ENCODE assay signal across 8 mouse cellular contexts in the genomic region with DNA sequence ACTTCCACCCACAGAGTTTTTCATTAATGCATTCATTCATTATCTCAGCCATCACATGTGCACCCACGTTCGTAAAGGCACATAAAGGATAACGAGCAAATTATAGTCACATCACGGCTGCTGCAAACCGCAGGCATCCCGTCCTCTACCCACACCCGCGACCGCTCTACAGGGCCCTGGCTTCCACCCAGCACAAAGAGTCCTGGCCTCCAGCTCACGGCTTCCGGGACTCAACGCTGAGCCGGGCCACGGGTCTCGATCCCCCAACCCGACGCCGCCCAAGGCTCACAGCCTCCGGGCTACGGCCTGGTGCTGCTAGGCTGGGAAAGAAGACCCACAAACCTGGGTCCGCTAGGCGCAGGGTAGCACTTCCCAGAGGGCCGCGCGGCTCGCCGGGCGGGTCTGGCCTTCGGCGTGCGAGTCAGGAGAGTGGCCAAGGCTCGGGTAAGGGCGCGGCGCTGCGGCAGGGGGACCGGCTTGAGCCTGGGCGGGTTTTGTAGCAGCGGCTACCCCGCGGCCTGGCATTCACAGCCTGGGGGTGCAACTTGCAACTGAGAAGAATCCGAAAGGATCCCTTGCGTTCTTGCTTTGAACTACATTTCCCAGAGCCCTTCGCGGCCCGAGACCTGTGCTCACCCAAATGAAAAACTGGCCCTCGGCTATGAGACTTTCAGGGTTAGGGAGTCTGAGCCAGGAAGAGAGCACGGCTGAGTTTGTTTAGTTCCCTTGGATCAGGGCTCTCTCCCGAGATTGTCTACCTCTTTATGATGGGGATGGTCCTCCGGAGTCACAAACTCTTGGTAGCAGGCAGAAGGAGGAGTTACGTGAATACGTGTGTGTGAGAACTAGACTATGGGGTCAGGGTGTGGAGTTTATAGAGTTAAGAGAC. TPM values are rescaled to one million over a fixed set of nuclear protein-coding genes. Genes with fewer than 3 reads are reported as not detected.
A peak's percentile ranks its signal among the peaks of the same experiment; 100 is the strongest.
DNase-seq lines count a peak whose midpoint lies in the region; ATAC-seq and TF ChIP-seq lines count a peak whose summit lies in the region.

A gene (minus strand): TSS at position 577 of the 889 bp plus-strand sequence.

- no peaks in the 10 kb centered on the region for H3K79me2 ChIP-seq in CH12.LX (replicated peaks; ENCODE audit: control insufficient read depth, extremely low read depth, insufficient read depth, poor library complexity, severe bottlenecking)

- TF ChIP-seq POLR2A in CH12.LX (IDR thresholded peaks at IDR 0.05; ENCODE audit: low read depth, low read length), result peak; percentile 80

- H3K9me3 ChIP-seq in CH12.LX (replicated peaks; ENCODE audit: low read length), result peaks cover 2% of the 10 kb centered on the region
- no peaks in the 10 kb centered on the region for H3K9me3 ChIP-seq in forebrain, embryonic 11.5 days (ENCODE audit: control insufficient read depth, low read length)
- no peaks in the 10 kb centered on the region for H3K9me3 ChIP-seq in heart, embryonic 16.5 days (replicated peaks; ENCODE audit: control insufficient read depth, low read length)
- no peaks in the 10 kb centered on the region for H3K9me3 ChIP-seq in liver, embryonic 15.5 days (replicated peaks)
- no peaks in the 10 kb centered on the region for H3K9me3 ChIP-seq in neural tube, embryonic 12.5 days

- peak; percentile 94 for ATAC-seq in forebrain, embryonic 11.5 days (replicated peaks; ENCODE audit: low FRiP score)
- ATAC-seq in heart, embryonic 16.5 days (replicated peaks; ENCODE audit: extremely low read depth, insufficient read depth, low FRiP score), result peak; percentile 82
- ATAC-seq in liver, embryonic 15.5 days (ENCODE audit: insufficient read depth), result peak; percentile 92
- ATAC-seq in neural tube, embryonic 12.5 days (ENCODE audit: low FRiP score, low read depth), result peak; percentile 90

- peaks cover 0 to 3% of the 10 kb centered on the region in 2 experiments; a peak in 2 of 4 replicates for H3K4me1 ChIP-seq in CH12.LX (ENCODE audit: control insufficient read depth in 1 of 2, insufficient read depth in 2 of 2)
- 0 out of 2 replicates have a peak, but pooled peaks cover 2% of the 10 kb centered on the region for H3K4me1 ChIP-seq in forebrain, embryonic 11.5 days (replicated peaks; ENCODE audit: control insufficient read depth, insufficient read depth, low read length)
- H3K4me1 ChIP-seq in heart, embryonic 16.5 days (ENCODE audit: control insufficient read depth, insufficient read depth, low read length), result peaks cover 8% of the 10 kb centered on the region
- peaks cover 16% of the 10 kb centered on the region for H3K4me1 ChIP-seq in liver, embryonic 15.5 days (replicated peaks)
- no peaks in the 10 kb centered on the region for H3K4me1 ChIP-seq in neural tube, embryonic 12.5 days

- WGBS in forebrain, embryonic 11.5 days, result 2% methylated on average over 52 of the region's 52 CpGs
- 1% methylated on average over 52 of the region's 52 CpGs for WGBS in heart, embryonic 16.5 days
- 1% methylated on average over 52 of the region's 52 CpGs for WGBS in liver, embryonic 15.5 days (ENCODE audit: insufficient replicate concordance)
- 2% methylated on average over 52 of the region's 52 CpGs for WGBS in neural tube, embryonic 12.5 days

- H3K4me3 ChIP-seq in CH12.LX (replicated peaks in 1 of 3; ENCODE audit: low read depth in 2 of 3, low read length in 2 of 3, poor library complexity in 1 of 3), result peak within 1 kb of the TSS; percentile 63 to 70 (median 69)
- peak within 1 kb of the TSS; percentile 69 for H3K4me3 ChIP-seq in forebrain, embryonic 11.5 days (ENCODE audit: low read depth, low read length)
- peak within 1 kb of the TSS; percentile 70 for H3K4me3 ChIP-seq in heart, embryonic 16.5 days (ENCODE audit: low read length)
- H3K4me3 ChIP-seq in liver, embryonic 15.5 days (replicated peaks), result peak within 1 kb of the TSS; percentile 80
- H3K4me3 ChIP-seq in neural tube, embryonic 12.5 days, result peak within 1 kb of the TSS; percentile 68

- peaks cover 0 to 20% of the 10 kb centered on the region in 2 experiments for H3K36me3 ChIP-seq in CH12.LX (replicated peaks in 1 of 2; ENCODE audit: control insufficient read depth in 1 of 2, insufficient read depth in 1 of 2, low read length in 1 of 2)
- no peaks in the 10 kb centered on the region for H3K36me3 ChIP-seq in forebrain, embryonic 11.5 days (ENCODE audit: control insufficient read depth, insufficient read depth, low read length)
- H3K36me3 ChIP-seq in heart, embryonic 16.5 days (ENCODE audit: control insufficient read depth, insufficient read depth), result no peaks in the 10 kb centered on the region; the same call in 1 of the 2 replicates
- H3K36me3 ChIP-seq in liver, embryonic 15.5 days (replicated peaks), result 0 out of 2 replicates have a peak, but pooled peaks cover 4% of the 10 kb centered on the region
- H3K36me3 ChIP-seq in neural tube, embryonic 12.5 days, result peaks cover 12% of the 10 kb centered on the region; the same call in 1 of the 2 replicates

- H3K27me3 ChIP-seq in CH12.LX (replicated peaks), result no peaks in the 10 kb centered on the region
- no peaks in the 10 kb centered on the region for H3K27me3 ChIP-seq in forebrain, embryonic 11.5 days (ENCODE audit: control insufficient read depth, insufficient read depth, low read length)
- H3K27me3 ChIP-seq in heart, embryonic 16.5 days (ENCODE audit: control insufficient read depth, insufficient read depth, low read length), result no peaks in the 10 kb centered on the region
- no peaks in the 10 kb centered on the region for H3K27me3 ChIP-seq in liver, embryonic 15.5 days
- H3K27me3 ChIP-seq in neural tube, embryonic 12.5 days (replicated peaks), result no peaks in the 10 kb centered on the region

- dilution Hi-C loops in CH12.LX (cut with MboI; ENCODE audit: extremely low pct_ligation_motif_present, extremely low pct_unique_long_range_greater_than_20kb, low sequenced_read_pairs), result no loop called here

- H3K9ac ChIP-seq in CH12.LX (ENCODE audit: insufficient read depth, low read depth), result peak within 1 kb of the TSS; percentile 53
- H3K9ac ChIP-seq in forebrain, embryonic 11.5 days (ENCODE audit: low read length), result peak within 1 kb of the TSS; percentile 94
- H3K9ac ChIP-seq in heart, embryonic 16.5 days (ENCODE audit: low read length), result peak within 1 kb of the TSS; percentile 92
- peak within 1 kb of the TSS; percentile 83 for H3K9ac ChIP-seq in liver, embryonic 15.5 days
- H3K9ac ChIP-seq in neural tube, embryonic 12.5 days, result peak within 1 kb of the TSS; percentile 82

- H3K27ac ChIP-seq in CH12.LX (ENCODE audit: insufficient read depth, low read depth), result peak within 1 kb of the TSS; percentile 61
- peak within 1 kb of the TSS; percentile 91 for H3K27ac ChIP-seq in forebrain, embryonic 11.5 days (ENCODE audit: low read depth, low read length)
- peak within 1 kb of the TSS; percentile 95 for H3K27ac ChIP-seq in heart, embryonic 16.5 days (ENCODE audit: low read length)
- peak within 1 kb of the TSS; percentile 89 for H3K27ac ChIP-seq in liver, embryonic 15.5 days (replicated peaks)
- H3K27ac ChIP-seq in neural tube, embryonic 12.5 days, result peak within 1 kb of the TSS; percentile 72

- peak within 1 kb of the TSS; percentile 69 for H3K4me2 ChIP-seq in CH12.LX (ENCODE audit: insufficient read depth, low read depth, poor library complexity, severe bottlenecking)
- H3K4me2 ChIP-seq in forebrain, embryonic 11.5 days (ENCODE audit: low read depth, low read length, severe bottlenecking), result peak within 1 kb of the TSS; percentile 70
- H3K4me2 ChIP-seq in heart, embryonic 16.5 days (ENCODE audit: low read depth, low read length), result peak within 1 kb of the TSS; percentile 81
- peak within 1 kb of the TSS; percentile 90 for H3K4me2 ChIP-seq in liver, embryonic 15.5 days
- H3K4me2 ChIP-seq in neural tube, embryonic 12.5 days (replicated peaks), result peak within 1 kb of the TSS; percentile 66

- no peak for TF ChIP-seq CTCF in CH12.LX (conservative IDR thresholded peaks at IDR 0.05 in 1 of 2, IDR thresholded peaks at IDR 0.05 in 1 of 2; ENCODE audit: low read depth in 2 of 2, low read length in 2 of 2)

- TF ChIP-seq EP300 in CH12.LX (IDR thresholded peaks at IDR 0.05; ENCODE audit: low read length), result no peak; the same call in 1 of the 2 replicates

- no peak for TF ChIP-seq RAD21 in CH12.LX (IDR thresholded peaks at IDR 0.05; ENCODE audit: low read depth, low read length)

- DNase-seq in CH12.LX (ENCODE audit: extremely low read depth), result peak; percentile 82
- peak; percentile 79 for DNase-seq in c-Kit-positive CD71-positive TER-119-negative erythroid progenitor cells, embryonic 14.5 days (ENCODE audit: low read depth)
- DNase-seq in forebrain, embryonic 11.5 days (ENCODE audit: low spot score), result peak; percentile 90
- peak; percentile 86 to 88 for DNase-seq in kidney, postnatal 36 days
- DNase-seq in telencephalon, adult 2 months (ENCODE audit: low read depth, low spot score), result peak; percentile 84

- in situ Hi-C loops in CH12.LX (cut with MboI; ENCODE audit: low pct_ligation_motif_present, low pct_unique_long_range_greater_than_20kb, low sequenced_read_pairs), result no loop called here

TF ChIP-seq in CH12.LX, 34 proteins besides CTCF, POLR2A, EP300 and RAD21 (continues in another document):
- TF ChIP-seq SIN3A (IDR thresholded peaks at IDR 0.05; ENCODE audit: low read length) (peak; percentile 33), ETS1 (conservative IDR thresholded peaks at IDR 0.05; ENCODE audit: low read depth, low read length) (no peak), NRF1 (IDR thresholded peaks at IDR 0.05; ENCODE audit: low read depth, low read length) (no peak; the same call in 1 of the 2 replicates), NELFE (IDR thresholded peaks at IDR 0.05; ENCODE audit: low read depth, low read length) (peak; percentile 41; the same call in 1 of the 2 replicates), KAT2A (IDR thresholded peaks at IDR 0.05; ENCODE audit: insufficient replicate concordance, low read length) (peak; percentile 69; the same call in 1 of the 2 replicates), BHLHE40 (IDR thresholded peaks at IDR 0.05; ENCODE audit: low read depth, low read length) (peak; percentile 13; the same call in 1 of the 2 replicates), USF2 (conservative IDR thresholded peaks at IDR 0.05; ENCODE audit: low read depth, low read length) (no peak), ELF1 (IDR thresholded peaks at IDR 0.05; ENCODE audit: low read depth, low read length) (peak; percentile 55), TCF12 (IDR thresholded peaks at IDR 0.05; ENCODE audit: low read depth, low read length) (0 out of 2 replicates have a peak, but pooled peaks have one; percentile 35), HCFC1 (IDR thresholded peaks at IDR 0.05; ENCODE audit: low read depth, low read length) (peak; percentile 91), ZC3H11A (IDR thresholded peaks at IDR 0.05; ENCODE audit: low read depth, low read length) (no peak)

RNA-seq across cellular contexts. Expression of the gene that starts here (rescaled TPM):
- total RNA-seq in CH12.LX (2012; rRNA removed), result 4.3 and 4.7 TPM in 2 replicates
- 3.8 and 4.1 TPM in 2 replicates for total RNA-seq in CH12.LX (2014; rRNA removed)
- polyA plus RNA-seq in CH12.LX (2012; ENCODE audit: insufficient read length, low read depth), result 6.7 and 6.9 TPM in 2 replicates
- 13.1 and 13.2 TPM in 2 replicates for polyA plus RNA-seq in forebrain, embryonic 11.5 days (2014; fragmentation: Nextera tagmentation; extraction: Ambion mirVana)
- 8.2 and 8.3 TPM in 2 replicates for polyA plus RNA-seq in heart, embryonic 16.5 days (2015; fragmentation: Nextera tagmentation; extraction: Ambion mirVana)
- polyA plus RNA-seq in liver, embryonic 15.5 days (2015; fragmentation: Nextera tagmentation; extraction: Ambion mirVana), result 1.5 and 1.8 TPM in 2 replicates
- 13.3 and 13.5 TPM in 2 replicates for polyA plus RNA-seq in neural tube, embryonic 12.5 days (2016; fragmentation: Nextera tagmentation; extraction: Ambion mirVana)

Comparison
In these comparisons a context has a peak if more than half of its experiments do, and no peak if none do; other contexts are left out.
1. Peak in every context shown above with its lines: DNase-seq, ATAC-seq, H3K4me3 ChIP-seq and H3K27ac ChIP-seq.